Mouse (Mus musculus): ENCODE data around the gene Mrpl24. TPM values are rescaled to one million over a fixed set of nuclear protein-coding genes. Genes with fewer than 3 reads are reported as not detected.

Mrpl24 gene
- polyA plus RNA-seq, 1 experiment from 2014 or later: 48.6 TPM

GRCm38 (mm10) chr3:87951946-87952345 is 32.6 kb downstream of the Mrpl24 start:
- no peaks in the 10 kb centered on the region for H3K9me3 ChIP-seq
- WGBS: 12% methylated on average over 12 of the region's 12 CpGs
- no peaks in the 10 kb centered on the region for H3K36me3 ChIP-seq
- 0 out of 2 replicates have a peak overlapping the region, but pooled peaks have one; percentile 5 for H3K9ac ChIP-seq
- peaks cover 46% of the 10 kb centered on the region for H3K4me1 ChIP-seq (replicated peaks)
- H3K4me3 ChIP-seq: peak overlapping the region; percentile 13
- 0 out of 2 replicates have a peak overlapping the region, but pooled peaks have one; percentile 30 for H3K27ac ChIP-seq (replicated peaks)
- no peak; the same call in 1 of the 2 replicates for ATAC-seq (ENCODE audit: low FRiP score, low read depth)
- peak overlapping the region; percentile 47 for H3K4me2 ChIP-seq
- H3K27me3 ChIP-seq: 0 out of 2 replicates have a peak, but pooled peaks cover 2% of the 10 kb centered on the region

- H3K4me1 ChIP-seq (replicated peaks): peaks cover 41% of the 10 kb centered on the region
- H3K27ac ChIP-seq (replicated peaks): peak overlapping the region; percentile 30; the same call in 1 of the 2 replicates
- 0 out of 2 replicates have a peak, but pooled peaks cover 2% of the 10 kb centered on the region for H3K27me3 ChIP-seq
- no peaks in the 10 kb centered on the region for H3K9me3 ChIP-seq
- H3K36me3 ChIP-seq: no peaks in the 10 kb centered on the region
- H3K4me3 ChIP-seq: peak overlapping the region; percentile 13
- H3K4me2 ChIP-seq: peak overlapping the region; percentile 47
- H3K9ac ChIP-seq: 0 out of 2 replicates have a peak overlapping the region, but pooled peaks have one; percentile 5
- peak; percentile 53; the same call in 1 of the 2 replicates for ATAC-seq (ENCODE audit: low FRiP score, low read depth)
- WGBS: 3% methylated on average over 5 of the region's 5 CpGs
Measured at GRCm38 (mm10) chr3:87952440-87952839, 33.1 kb downstream of the Mrpl24 start.

- WGBS: 5% methylated on average over 1 of the region's 1 CpGs
- H3K27ac ChIP-seq (replicated peaks): no peak overlapping the region
- no peaks in the 10 kb centered on the region for H3K9me3 ChIP-seq
- H3K4me1 ChIP-seq (replicated peaks): peaks cover 12% of the 10 kb centered on the region
- ATAC-seq (ENCODE audit: low FRiP score, low read depth): no peak
- no peaks in the 10 kb centered on the region for H3K27me3 ChIP-seq
- H3K9ac ChIP-seq: no peak overlapping the region
- H3K36me3 ChIP-seq: no peaks in the 10 kb centered on the region
- no peak overlapping the region for H3K4me3 ChIP-seq
- H3K4me2 ChIP-seq: no peak overlapping the region
Measured at GRCm38 (mm10) chr3:87958056-87958455, 38.8 kb downstream of the Mrpl24 start.

- 20% methylated on average over 4 of the region's 4 CpGs for WGBS
- no peak overlapping the region for H3K4me2 ChIP-seq
- no peaks in the 10 kb centered on the region for H3K27me3 ChIP-seq
- H3K9ac ChIP-seq: no peak overlapping the region
- ATAC-seq (ENCODE audit: low FRiP score, low read depth): no peak
- H3K4me3 ChIP-seq: no peak overlapping the region
- H3K4me1 ChIP-seq (replicated peaks): peaks cover 11% of the 10 kb centered on the region
- H3K27ac ChIP-seq (replicated peaks): no peak overlapping the region
- H3K9me3 ChIP-seq: no peaks in the 10 kb centered on the region
- H3K36me3 ChIP-seq: no peaks in the 10 kb centered on the region
Measured at GRCm38 (mm10) chr3:87958476-87958875, 39.2 kb downstream of the Mrpl24 start.

- H3K9me3 ChIP-seq: no peaks in the 10 kb centered on the region
- H3K4me3 ChIP-seq: no peak overlapping the region
- no peak overlapping the region for H3K27ac ChIP-seq (replicated peaks)
- H3K4me1 ChIP-seq (replicated peaks): peaks cover 11% of the 10 kb centered on the region
- 24% methylated on average over 1 of the region's 1 CpGs for WGBS
- no peaks in the 10 kb centered on the region for H3K36me3 ChIP-seq
- no peak for ATAC-seq (ENCODE audit: low FRiP score, low read depth)
- H3K27me3 ChIP-seq: no peaks in the 10 kb centered on the region
- H3K9ac ChIP-seq: no peak overlapping the region
- H3K4me2 ChIP-seq: no peak overlapping the region
Measured at GRCm38 (mm10) chr3:87958967-87959366, 39.7 kb downstream of the Mrpl24 start.

- Histone ChIP-seq H3K4me2 (no peak overlapping the region), H3K9me3 (no peaks in the 10 kb centered on the region), H3K9ac (no peak overlapping the region), H3K4me1 (replicated peaks) (peaks cover 11% of the 10 kb centered on the region), H3K27me3 (no peaks in the 10 kb centered on the region), H3K4me3 (no peak overlapping the region), H3K27ac (replicated peaks) (no peak overlapping the region), H3K36me3 (no peaks in the 10 kb centered on the region)
- WGBS: 32% methylated on average over 7 of the region's 7 CpGs
- no peak for ATAC-seq (ENCODE audit: low FRiP score, low read depth)
Measured at GRCm38 (mm10) chr3:87959371-87959770, 40.1 kb downstream of the Mrpl24 start.

GRCm38 (mm10) chr3:87960191-87960585 is 40.9 kb downstream of the Mrpl24 start:
- Histone ChIP-seq H3K27ac (replicated peaks) (peak overlapping the region; percentile 86), H3K36me3 (no peaks in the 10 kb centered on the region), H3K4me1 (replicated peaks) (peaks cover 11% of the 10 kb centered on the region), H3K9ac (peak overlapping the region; percentile 62; the same call in 1 of the 2 replicates), H3K9me3 (no peaks in the 10 kb centered on the region), H3K4me3 (peak overlapping the region; percentile 46), H3K27me3 (no peaks in the 10 kb centered on the region), H3K4me2 (peak overlapping the region; percentile 86)
- ATAC-seq (ENCODE audit: low FRiP score, low read depth): no peak
- 3% methylated on average over 10 of the region's 10 CpGs for WGBS

- WGBS: 1% methylated on average over 27 of the region's 27 CpGs
- Histone ChIP-seq H3K27ac (replicated peaks) (peak overlapping the region; percentile 86), H3K4me1 (replicated peaks) (peaks cover 11% of the 10 kb centered on the region), H3K27me3 (no peaks in the 10 kb centered on the region), H3K9ac (peak overlapping the region; percentile 62), H3K4me3 (peak overlapping the region; percentile 46), H3K36me3 (no peaks in the 10 kb centered on the region), H3K4me2 (peak overlapping the region; percentile 86), H3K9me3 (no peaks in the 10 kb centered on the region)
- peak; percentile 97 for ATAC-seq (ENCODE audit: low FRiP score, low read depth)
Measured at GRCm38 (mm10) chr3:87960586-87961191, 41.4 kb downstream of the Mrpl24 start.

GRCm38 (mm10) chr3:87970184-87970938 is 51.1 kb downstream of the Mrpl24 start:
- ATAC-seq (ENCODE audit: low FRiP score, low read depth): no peak
- H3K27ac ChIP-seq (replicated peaks): peak overlapping the region; percentile 60
- no peaks in the 10 kb centered on the region for H3K27me3 ChIP-seq
- H3K36me3 ChIP-seq: no peaks in the 10 kb centered on the region
- peak overlapping the region; percentile 88 for H3K4me2 ChIP-seq
- no peaks in the 10 kb centered on the region for H3K9me3 ChIP-seq
- peaks cover 48% of the 10 kb centered on the region for H3K4me1 ChIP-seq (replicated peaks)
- WGBS: under 1% methylated on average over 21 of the region's 21 CpGs
- H3K9ac ChIP-seq: no peak overlapping the region; the same call in 1 of the 2 replicates
- H3K4me3 ChIP-seq: peak overlapping the region; percentile 57

- no peaks in the 10 kb centered on the region for H3K27me3 ChIP-seq
- H3K36me3 ChIP-seq: no peaks in the 10 kb centered on the region
- H3K27ac ChIP-seq (replicated peaks): peak within 1 kb of the TSS; percentile 67
- 0% methylated on average over 44 of the region's 44 CpGs for WGBS
- H3K4me1 ChIP-seq (replicated peaks): peaks cover 48% of the 10 kb centered on the region
- peak within 1 kb of the TSS; percentile 59 for H3K9ac ChIP-seq
- H3K4me2 ChIP-seq: peak within 1 kb of the TSS; percentile 88
- peak; percentile 67 for ATAC-seq (ENCODE audit: low FRiP score, low read depth)
- H3K9me3 ChIP-seq: no peaks in the 10 kb centered on the region
- H3K4me3 ChIP-seq: peak within 1 kb of the TSS; percentile 57
Measured at GRCm38 (mm10) chr3:87970939-87971488, 51.7 kb downstream of the Mrpl24 start, which contains the start of gene Nes. Nes (plus strand) TSS chr3:87971078.

GRCm38 (mm10) chr3:87971489-87972202 is 52.3 kb downstream of the Mrpl24 start:
- peak; percentile 1; the same call in 1 of the 2 replicates for ATAC-seq (ENCODE audit: low FRiP score, low read depth)
- under 1% methylated on average over 55 of the region's 60 CpGs for WGBS
- H3K9ac ChIP-seq: peak overlapping the region; percentile 59
- H3K27me3 ChIP-seq: no peaks in the 10 kb centered on the region
- peak overlapping the region; percentile 57 for H3K4me3 ChIP-seq
- H3K27ac ChIP-seq (replicated peaks): peak overlapping the region; percentile 67
- H3K9me3 ChIP-seq: no peaks in the 10 kb centered on the region
- no peaks in the 10 kb centered on the region for H3K36me3 ChIP-seq
- peaks cover 48% of the 10 kb centered on the region for H3K4me1 ChIP-seq (replicated peaks)
- peak overlapping the region; percentile 88 for H3K4me2 ChIP-seq
